Mouse (Mus musculus): ENCODE data around the gene Tlnrd1.

The Tlnrd1 gene

DNA sequence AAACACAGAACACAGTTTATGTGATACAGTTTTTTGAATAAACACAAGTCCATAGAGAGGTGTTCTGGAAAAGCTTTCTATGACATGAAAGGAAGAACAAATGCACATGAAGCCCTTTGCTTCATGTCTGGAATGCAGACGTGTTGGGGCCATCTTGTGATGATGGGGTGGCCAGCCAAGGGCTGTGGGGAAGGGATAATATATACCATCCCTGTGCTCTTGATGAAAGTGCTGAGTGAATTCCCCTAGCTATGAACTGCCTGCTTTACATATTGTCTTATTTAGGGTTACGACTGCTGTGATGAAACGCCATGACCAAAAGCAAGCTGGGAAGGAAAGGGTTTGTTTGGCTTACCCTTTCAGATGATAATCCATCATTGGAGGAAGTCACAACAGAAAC lies 39.3 kb downstream of the Tlnrd1 start:
- no peak for DNase-seq (ENCODE audit: low spot score)

DNA sequence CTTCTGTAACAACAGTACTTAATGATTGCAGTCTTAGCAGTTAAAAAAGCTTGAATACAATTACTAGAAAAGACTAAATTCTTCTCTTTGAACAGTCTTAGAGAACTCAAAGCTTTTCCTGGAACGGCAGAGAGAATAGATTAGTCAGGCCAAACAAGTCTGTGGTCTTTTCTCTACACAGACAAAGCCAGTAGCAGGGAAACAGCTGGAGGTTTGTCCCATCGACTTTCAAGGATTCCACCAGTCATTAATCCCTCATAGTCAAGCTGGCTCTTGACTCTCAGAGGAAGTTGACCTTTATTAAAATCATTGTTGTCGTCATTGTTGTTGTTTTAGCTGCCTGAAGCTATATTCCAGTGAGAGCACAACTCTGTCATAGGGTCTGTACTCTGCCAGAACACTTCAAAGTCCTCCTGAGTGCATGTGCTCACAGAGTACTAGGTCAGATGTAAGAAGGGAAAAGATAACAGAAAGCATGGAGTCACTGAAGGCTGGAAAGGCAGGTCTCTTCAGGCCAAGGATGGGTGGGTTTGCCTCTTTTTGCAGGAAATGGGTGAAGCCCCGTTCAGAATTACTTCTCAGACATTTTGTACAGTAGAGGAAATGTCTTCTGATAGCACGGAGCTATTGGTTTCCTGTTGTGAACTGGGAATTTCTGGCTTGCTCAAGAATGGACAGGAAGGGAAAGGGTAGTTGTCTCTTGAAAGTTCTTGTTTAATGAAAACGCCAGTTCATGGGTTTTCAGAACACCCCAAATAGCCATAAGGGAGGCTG lies 41.4 kb downstream of the Tlnrd1 start:
- DNase-seq (ENCODE audit: low spot score): no peak

DNA sequence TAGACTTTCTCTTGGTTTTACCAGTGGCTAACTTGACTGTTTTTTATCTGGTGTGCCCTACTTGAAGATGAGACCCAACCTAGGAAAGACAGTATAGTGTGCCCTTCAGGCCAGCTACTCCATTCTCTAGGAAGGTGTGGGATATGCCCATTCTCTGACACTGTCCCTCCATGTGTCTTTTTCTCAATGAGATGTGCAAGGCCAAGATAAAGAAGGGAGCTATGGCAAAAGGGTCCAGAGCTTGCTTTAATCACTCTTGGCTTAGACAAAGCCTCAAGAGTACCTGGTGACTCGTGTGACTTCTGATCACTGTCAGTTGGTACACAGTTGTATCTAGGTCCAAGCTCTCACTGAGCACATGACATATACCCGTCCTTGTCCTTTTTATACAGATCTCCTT lies 44.0 kb downstream of the Tlnrd1 start:
- no peak for DNase-seq (ENCODE audit: low spot score)

DNA sequence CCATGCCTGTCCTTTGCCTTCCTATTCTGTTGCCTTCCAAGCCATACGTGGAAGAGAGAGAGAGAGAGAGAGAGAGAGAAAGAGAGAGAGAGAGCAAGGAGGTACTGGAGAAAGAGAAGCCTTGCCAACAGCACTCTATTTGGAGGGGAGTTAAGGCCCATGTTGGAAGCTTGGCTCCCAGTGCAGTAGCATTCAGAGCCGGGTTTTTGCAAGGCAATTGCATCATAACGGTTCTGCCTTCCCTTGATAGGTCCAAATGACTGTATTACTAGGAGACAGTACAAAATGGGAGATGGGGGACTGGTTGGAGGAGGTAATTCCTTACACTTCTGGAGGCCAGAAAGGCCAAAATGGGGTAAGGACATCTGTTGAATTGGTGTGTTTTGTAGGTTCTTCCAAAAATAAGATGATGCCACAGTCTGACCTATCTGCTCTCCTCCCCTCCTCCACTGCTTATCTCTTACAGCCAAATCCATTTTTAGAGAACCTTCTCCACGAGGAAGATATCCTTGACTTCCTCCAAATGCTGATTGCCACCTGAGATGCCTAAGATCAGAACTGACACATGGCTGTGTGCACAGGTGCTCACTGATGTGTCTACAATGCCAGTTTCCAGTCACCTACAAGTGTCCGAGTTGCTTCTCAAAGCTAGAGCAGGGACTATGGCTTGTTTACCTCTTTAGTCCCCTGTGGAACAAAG lies 45.4 kb downstream of the Tlnrd1 start:
- DNase-seq (ENCODE audit: low spot score): no peak
